Mouse (Mus musculus) heart, postnatal 36 days (tissue): ENCODE measurements around the gene Acy3. TPM values are rescaled to one million over a fixed set of nuclear protein-coding genes. Genes with fewer than 3 reads are reported as not detected.
A peak's percentile ranks its signal among the peaks of the same experiment; 100 is the strongest.
"Not testable (repeated sequence)": the region's sequence is repeated elsewhere in the genome, so short reads cannot be mapped to it uniquely, and the experiment has no call there.

ENCODE experiments used
- DNase-seq, 2 experiments: peaks; one replicate each; pipeline ENCODE4 v3.0.0; 2021 to 2022
- intact Hi-C: fragments of 180-260 bp; cut with DNase I; formaldehyde crosslinking; loops from one replicate; pipeline ENCODE4 v1.15.1; 2025
- total RNA-seq, 2 experiments: library from RNA; stranded (reverse); gene quantifications; 2 replicates each; pipeline ENCODE4 v1.2.3; 2021

The Acy3 gene
- 10 to 100 TPM; 22.8 to 24.4 TPM for total RNA-seq

- intact Hi-C loops: no loop called here
- DNase-seq: peak; percentile 86 to 87
Measured at GRCm38 (mm10) chr19:3986334-3986733, at the start of gene Acy3. Gene Acy3 (plus strand): TSS chr19:3986570.

- intact Hi-C loops: no loop called here
- no peak for DNase-seq
Measured at GRCm38 (mm10) chr19:3942315-3942714, 44.1 kb upstream of the Acy3 start.

- no peak for DNase-seq
- intact Hi-C loops: no loop called here
Measured at GRCm38 (mm10) chr19:3942986-3943735, 43.2 kb upstream of the Acy3 start.

GRCm38 (mm10) chr19:3945872-3946564 is 40.4 kb upstream of the Acy3 start:
- intact Hi-C loops: loop anchor here (1.0 kb wide), 2 partner anchors 34 to 69 kb away; no protein-coding TSS in a partner anchor
- DNase-seq: no peak

- peak; percentile 73 to 74 for DNase-seq
- intact Hi-C loops: loop anchor here (1.0 kb wide), 2 partner anchors 34 to 69 kb away; no protein-coding TSS in a partner anchor
Measured at GRCm38 (mm10) chr19:3946715-3947114, 39.7 kb upstream of the Acy3 start.

GRCm38 (mm10) chr19:3947813-3948212 is 38.6 kb upstream of the Acy3 start:
- DNase-seq: no peak
- intact Hi-C loops: no loop called here

- DNase-seq: no peak
- intact Hi-C loops: no loop called here
Measured at GRCm38 (mm10) chr19:3948546-3948945, 37.8 kb upstream of the Acy3 start.

- intact Hi-C loops: no loop called here
- DNase-seq: no peak
Measured at GRCm38 (mm10) chr19:3950331-3950730, 36.0 kb upstream of the Acy3 start.

GRCm38 (mm10) chr19:3951461-3951860 is 34.9 kb upstream of the Acy3 start:
- intact Hi-C loops: no loop called here
- no peak for DNase-seq

DNA sequence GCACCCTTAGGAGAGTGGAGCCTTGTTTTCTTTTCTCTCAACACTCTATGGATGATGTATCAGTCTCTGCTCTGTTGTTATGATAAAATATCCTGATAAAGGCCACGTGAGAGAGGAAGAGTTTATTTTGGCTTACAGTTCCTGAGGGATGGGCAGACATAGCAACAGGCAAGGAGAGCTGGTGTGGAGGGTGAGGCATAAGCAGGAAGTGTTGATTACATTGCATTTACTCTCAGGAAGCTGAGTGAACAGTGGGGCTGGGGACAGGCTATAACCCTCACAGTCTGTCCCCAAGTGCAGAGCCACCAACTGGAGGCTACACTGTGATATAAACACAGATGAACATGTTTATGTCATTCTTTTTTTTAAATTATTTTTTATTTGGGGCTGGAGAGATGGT is 34.3 kb upstream of the Acy3 start:
- no peak for DNase-seq
- intact Hi-C loops: no loop called here

DNA sequence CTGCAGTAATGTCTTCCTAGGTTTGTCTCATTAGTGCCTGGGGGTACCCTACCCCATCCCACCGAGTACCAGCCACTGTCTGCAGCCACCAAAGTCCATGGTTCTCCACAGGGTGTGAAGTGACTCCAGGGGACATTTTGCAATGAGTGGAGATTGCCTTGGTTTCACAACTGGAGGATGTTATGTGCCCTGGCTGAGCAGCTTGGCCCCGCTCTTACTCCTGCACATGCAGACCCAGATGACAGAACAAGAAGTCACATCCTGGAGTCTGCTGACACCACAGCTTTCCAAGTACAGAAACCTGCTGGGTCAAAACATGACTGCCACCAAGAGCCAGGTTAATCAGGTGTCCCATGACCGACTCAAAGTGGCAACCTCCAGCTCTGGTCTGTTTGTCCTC is 31.3 kb upstream of the Acy3 start:
- no peak for DNase-seq
- intact Hi-C loops: no loop called here

DNA sequence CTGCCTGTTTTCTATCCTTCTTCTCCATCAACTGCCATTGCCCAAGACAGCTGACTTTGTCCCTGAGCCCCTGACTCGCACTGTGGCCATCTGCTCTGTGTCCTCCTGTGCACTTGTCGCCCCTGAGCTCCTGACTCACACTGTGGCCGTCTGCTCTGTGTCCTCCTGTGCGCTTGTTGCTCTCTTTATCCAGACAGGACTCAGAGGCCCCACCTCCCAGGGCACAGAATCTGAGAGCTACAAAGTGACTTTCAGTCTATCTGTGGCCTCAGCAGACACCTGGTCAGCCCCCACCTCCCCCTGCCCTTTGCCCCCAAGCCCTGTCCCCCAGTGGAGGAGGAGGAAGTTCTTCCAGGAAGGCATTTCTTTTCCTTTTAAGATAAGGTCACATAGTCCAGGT is 30.6 kb upstream of the Acy3 start:
- intact Hi-C loops: no loop called here
- DNase-seq: no peak

- intact Hi-C loops: not testable (repeated sequence)
Measured at GRCm38 (mm10) chr19:3957296-3958036, 28.9 kb upstream of the Acy3 start.

GRCm38 (mm10) chr19:3958470-3958869 is 27.9 kb upstream of the Acy3 start, which contains the start of gene Aldh3b3:
Gene Aldh3b3 (plus strand): TSS chr19:3958645.
- DNase-seq: no peak
- intact Hi-C loops: no loop called here

More at GRCm38 (mm10) chr19:3957296-3958036, 28.9 kb upstream of the Acy3 start:
- DNase-seq: not testable (repeated sequence)

GRCm38 (mm10) chr19:3959030-3959429 is 27.3 kb upstream of the Acy3 start:
- intact Hi-C loops: no loop called here

GRCm38 (mm10) chr19:3960211-3960610 is 26.2 kb upstream of the Acy3 start:
- intact Hi-C loops: no loop called here
- DNase-seq: no peak

More at GRCm38 (mm10) chr19:3959030-3959429, 27.3 kb upstream of the Acy3 start:
- DNase-seq: no peak

GRCm38 (mm10) chr19:3961805-3962204 is 24.6 kb upstream of the Acy3 start:
- DNase-seq, intact Hi-C loops: not testable (repeated sequence)

GRCm38 (mm10) chr19:3962469-3962868 is 23.9 kb upstream of the Acy3 start:
- intact Hi-C loops: no loop called here
- no peak for DNase-seq

DNA sequence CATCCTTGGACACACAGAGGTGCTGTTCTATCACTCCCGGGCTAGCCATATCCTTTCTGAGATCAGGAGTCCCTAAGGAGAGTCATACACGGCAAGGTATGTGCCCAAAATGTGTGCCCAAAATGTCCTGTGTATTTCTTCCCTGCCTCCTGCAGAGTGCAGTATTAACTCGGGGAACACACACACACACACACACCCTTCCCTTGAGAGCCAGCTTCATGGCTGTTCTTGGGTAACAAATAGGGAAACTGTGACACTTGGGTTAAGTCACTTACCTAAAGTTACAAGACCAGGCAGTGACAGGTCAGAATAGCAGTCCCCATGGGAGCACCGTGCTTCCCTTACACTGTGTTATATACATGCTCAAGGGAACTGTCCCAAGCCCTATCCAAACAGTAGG is 22.3 kb upstream of the Acy3 start:
- no peak for DNase-seq
- intact Hi-C loops: no loop called here

DNA sequence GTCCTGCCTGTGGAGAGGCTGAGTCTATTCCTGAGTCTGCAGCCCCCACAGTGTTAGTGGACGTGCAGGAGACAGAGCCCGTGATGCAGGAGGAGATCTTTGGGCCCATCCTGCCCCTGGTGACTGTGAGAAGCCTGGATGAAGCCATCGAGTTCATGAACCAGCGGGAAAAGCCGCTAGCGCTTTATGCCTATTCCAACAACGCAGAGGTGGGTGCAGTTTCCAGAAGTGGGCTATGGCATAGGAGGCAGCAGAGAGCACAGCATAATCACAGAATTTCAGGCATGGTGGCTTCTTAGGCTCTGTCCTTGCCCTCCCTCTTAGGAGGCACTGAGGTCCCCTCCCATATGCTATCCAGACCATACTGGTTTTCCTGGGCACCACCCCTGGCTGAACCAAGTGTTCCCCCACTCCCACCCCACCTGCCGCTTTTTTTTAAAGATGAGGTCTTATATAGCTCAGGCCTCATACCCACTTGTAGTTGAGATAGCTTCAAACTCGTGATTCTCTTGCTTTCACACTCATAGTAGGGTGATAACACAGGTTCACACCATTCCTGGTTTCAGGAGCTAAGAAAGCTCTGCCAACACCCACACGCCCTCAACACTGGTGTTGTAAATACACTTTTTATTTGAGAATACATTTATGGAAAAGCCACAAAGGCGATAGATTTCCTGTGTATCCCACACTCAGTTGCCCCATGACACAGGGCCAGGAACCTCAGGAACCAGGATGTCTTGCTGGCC is 19.9 kb upstream of the Acy3 start:
- no peak for DNase-seq
- intact Hi-C loops: no loop called here
